Mouse (Mus musculus): Measurements from ENCODE around the gene Gramd1b.

Gramd1b gene

DNA sequence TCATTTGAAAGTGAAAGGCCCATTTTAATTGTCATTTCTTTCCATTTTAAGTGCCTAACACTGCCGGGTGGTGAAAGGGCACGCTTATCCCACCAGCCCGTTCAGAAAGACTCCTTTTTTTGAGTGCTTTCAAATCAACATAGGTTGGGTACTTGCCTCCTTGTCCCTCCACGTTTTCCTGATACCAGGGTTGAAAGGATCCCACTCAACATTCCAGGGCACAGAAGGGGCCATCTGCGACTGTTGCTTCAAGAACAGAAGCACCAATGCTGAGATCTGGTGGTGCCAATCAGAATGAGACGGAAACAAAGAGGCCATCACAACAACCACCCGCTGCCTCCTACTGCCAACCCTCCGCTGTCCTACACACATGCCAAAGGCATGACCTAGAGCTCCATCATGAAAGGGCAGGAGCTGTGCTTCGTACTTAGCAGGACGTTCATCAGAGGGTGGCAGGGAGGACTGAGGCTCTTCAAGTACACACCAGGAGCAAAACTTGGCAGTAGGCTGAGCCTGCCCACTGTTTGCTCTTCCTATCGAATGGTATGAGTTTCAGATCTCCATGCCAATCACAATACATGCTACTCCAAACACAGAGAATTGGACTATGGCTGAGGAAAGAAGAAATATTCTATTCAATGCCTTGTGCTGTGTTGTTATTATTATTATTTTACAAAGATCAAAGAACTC is 108.7 kb downstream of the Gramd1b start:
- no peak for DNase-seq

- DNase-seq = no peak
Observed at GRCm38 (mm10) chr9:40420652-40421335, 110.4 kb downstream of the Gramd1b start.

DNA sequence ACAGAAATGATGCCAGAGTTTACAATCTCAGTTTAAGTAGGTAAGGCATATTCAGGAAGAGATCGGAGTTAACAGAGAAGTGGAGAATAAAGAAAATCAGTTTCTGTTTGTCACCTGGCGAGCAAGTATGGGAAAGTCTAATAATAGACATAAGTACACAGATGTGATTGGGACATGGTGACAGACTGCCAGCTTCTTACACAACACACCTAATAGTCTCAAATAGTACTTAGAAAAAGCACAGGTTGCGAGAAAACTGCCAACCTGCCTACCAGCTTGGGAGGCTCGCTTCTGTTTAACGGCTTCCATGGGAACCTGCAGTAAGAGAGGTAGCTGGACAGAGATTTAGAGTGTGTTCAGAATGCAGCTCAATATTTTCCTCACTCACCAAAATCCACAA is 112.4 kb downstream of the Gramd1b start:
- no peak for DNase-seq

DNA sequence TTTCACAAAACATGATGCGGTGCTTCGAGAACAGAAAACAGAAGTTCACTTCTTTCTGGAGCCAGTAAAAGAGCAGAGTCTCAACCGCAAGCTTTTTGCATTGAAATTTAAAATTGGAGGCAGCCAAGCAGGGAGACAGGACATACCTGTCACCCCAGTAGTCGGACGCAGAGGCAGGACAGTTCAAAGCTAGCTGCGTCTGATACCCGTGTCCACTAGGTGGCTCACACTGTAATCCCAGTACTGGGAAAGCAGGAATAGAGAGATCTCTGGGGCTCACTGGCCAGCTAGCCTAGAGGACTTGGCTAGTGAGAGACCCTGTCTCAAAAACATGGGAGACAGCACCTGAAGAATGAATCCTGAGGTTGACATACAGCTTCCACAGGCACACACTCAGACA is 115.0 kb downstream of the Gramd1b start:
- DNase-seq = peak in 1 of 2 experiments; percentile 24

DNA sequence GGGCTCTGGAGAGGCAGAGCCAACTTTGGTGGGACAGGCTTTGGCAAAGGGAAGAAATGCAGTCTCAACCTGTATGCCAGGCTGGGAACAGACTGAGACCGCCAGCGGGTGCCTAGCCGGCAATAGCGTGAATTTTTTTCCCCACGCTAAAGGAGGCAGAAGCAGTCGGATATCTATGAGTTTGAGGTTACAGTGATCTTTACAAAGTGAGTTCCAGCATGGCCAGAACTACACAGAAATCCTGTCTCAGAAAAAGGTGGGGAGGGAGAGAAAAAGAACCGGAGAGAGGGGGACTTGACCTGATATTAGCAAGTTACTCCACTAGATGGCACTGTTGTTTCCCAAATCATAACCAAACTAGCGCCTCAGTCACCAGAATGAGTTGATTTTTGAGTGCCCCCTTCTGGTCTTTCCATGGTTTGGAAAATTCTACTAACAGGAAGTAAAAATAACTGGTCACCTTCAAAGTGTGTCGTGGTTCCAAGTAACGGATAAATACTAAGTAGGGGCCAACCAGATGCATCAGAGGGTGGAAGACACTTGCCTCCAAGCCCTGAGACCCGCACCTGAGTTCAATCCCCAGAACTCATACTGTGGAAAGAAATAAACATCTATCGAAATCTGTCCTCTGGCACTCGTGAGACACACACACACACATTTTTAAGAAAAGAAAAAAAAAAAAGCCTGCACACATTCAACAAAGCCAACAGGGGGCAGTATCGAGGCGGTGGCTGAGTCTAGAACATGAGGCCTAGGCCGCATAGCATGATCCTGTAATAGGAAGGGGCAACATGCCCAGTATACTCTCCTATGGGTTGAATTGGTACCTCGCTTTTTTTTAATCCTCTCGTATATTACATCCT is 116.0 kb downstream of the Gramd1b start:
- DNase-seq = peak in 1 of 2 experiments; percentile 30

- DNase-seq = peak; percentile 39 to 44
Observed at GRCm38 (mm10) chr9:40414498-40414903, 116.7 kb downstream of the Gramd1b start.

DNA sequence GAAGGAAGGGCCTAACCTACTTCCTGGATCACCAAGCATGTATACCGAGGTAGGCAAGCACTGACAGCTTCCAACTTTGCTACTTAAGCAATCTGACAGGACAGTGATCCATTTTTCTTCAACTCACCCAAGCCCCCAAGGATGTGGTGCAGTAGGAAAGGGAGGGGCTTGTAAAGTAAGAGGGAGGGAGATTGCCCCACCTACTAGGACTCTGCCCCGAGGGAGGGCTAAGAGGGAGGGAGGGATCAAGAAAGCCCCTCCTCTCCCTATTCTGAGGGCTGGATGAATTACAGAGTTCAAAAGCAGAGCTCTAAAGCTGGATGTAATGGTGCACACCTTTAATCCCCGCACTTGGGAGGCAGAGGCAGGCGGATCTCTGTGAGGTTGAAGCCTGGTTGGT is 117.6 kb downstream of the Gramd1b start:
- no peak for DNase-seq

- no peak for DNase-seq
Observed at GRCm38 (mm10) chr9:40412931-40413330, 118.3 kb downstream of the Gramd1b start.

DNA sequence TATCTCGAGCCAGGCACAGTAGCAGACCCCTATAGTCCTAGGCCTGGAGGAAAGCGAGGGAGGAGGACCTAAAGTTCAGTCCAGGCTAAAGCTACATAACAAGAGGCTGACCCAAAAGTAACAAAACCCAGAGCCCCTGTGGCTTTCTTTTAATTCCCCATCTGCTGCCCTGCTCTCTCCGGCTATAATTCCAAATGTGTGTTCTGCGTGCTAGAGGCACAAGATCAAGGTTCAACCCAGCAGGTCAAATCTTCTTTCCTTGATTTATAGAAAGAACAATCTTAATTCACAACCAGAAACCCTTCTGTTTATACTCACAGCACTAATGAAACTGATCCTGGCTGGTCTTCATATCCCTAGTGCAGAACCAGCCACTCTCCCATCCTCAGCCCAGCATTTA is 118.9 kb downstream of the Gramd1b start:
- no peak for DNase-seq

DNA sequence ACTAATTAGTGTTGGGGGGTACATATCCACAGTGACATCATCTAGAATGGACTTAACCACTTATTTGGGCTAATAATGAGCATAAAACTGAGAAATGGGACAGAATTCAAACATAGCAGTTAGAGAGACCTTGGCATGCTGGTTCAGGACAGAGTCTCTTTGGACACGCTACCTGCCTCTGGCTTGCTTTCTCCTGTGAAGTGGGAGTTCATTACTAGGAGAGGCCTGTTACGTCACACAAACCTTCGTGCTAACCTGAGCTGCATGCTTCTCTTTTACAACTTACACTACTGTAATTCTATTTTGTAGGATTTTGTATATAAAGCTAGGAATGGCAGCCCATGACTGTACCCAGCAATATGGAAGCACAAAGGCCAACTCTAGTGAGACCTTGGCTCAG is 120.3 kb downstream of the Gramd1b start:
- no peak for DNase-seq

GRCm38 (mm10) chr9:40409071-40409470 is 122.1 kb downstream of the Gramd1b start:
- DNase-seq = no peak

DNA sequence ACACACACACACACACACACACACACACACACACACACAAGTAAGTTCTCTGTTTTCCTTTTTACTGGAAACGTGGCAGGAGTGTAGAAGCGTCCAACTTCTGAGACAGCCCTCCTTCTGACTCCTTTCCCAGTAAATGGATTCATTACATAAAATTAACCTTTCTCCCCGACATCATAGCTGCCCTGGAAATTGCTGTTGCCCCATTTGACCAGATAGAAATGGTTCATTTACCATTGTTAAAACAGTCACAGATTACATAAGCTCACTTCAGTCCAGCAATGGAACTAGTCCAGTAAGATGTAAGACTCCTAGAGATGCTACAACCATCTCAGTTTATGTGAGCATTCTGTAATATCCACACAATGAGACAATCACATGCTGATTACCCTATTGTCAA is 122.8 kb downstream of the Gramd1b start:
- DNase-seq = no peak

DNA sequence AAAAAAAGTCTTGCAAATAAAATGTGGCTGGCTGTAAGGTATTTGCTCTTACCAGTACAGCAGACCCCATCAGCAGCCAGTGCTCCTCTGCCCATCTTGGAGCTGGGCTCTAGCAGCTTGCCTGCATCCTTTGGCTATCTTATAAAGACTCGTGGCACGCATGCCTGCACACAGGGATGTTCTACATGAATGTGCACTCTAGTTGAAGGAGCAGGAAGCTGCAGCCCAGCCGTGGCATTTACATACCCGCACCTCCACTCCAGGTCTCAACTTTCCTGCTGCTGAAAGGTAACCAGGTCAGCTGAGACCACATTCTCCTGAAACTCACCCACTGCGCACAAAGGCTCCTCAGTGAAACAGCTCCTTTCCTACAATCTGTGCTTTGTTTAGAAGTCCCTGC is 123.3 kb downstream of the Gramd1b start:
- no peak for DNase-seq

- DNase-seq = no peak
Observed at GRCm38 (mm10) chr9:40405804-40406203, 125.4 kb downstream of the Gramd1b start.

DNA sequence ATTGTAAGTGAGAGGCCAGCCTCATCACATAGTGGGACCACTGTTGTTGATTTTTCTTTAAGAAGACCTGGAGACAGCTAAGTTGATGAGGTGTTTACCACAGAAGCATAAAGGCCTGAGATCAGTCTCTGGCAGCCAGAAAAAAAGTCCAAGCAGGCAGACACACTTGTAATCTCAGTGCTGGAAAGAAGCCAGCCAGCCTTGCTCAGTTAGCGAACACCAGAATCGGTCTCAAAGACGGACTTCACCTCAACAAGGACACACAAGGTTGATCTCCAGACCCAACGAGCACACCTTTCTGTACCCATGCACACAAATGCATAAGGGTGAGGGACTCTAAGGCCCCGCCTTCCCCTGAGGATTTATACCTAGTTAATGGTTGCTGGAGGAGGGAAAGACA is 125.9 kb downstream of the Gramd1b start:
- no peak for DNase-seq

DNA sequence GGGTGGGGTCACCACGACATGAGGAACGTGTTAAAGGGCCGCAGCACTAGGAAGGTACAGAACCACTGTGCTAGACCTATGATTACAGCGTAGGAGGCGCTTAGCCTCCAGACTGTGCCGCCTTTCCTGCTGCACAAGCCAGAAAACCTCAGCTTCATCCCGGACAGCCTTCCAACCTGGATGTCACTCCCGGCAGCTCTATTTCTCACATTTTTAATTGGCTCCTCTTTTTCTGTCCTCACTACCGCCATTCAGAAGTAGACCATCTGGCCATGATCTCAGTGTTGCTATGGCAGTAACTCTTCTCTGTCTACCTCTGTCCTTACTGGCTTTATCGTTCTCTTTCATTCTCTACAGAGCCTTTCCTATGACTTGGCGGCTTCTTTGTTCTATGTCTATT is 126.5 kb downstream of the Gramd1b start:
- no peak for DNase-seq

- no peak for DNase-seq
Observed at GRCm38 (mm10) chr9:40403750-40404149, 127.4 kb downstream of the Gramd1b start.

DNA sequence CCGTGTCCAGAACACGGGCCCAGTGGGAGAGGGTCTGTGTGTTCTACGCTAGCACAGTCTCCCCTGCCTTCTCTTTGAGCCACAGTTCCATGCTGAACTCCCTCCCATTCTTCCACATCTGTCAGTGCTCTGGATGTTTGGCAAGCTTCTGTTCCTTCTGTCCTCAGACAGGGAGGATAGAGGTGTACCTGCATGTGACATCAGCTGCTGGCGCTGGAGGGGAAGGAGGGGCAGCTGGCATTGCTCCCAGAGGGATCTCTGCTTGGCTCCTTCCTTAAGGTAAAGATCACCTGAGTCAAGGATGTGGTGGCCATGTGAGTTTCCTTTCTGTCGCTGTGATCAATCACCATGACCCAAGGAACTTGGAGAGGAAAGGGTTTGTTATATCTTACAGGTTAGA is 129.4 kb downstream of the Gramd1b start:
- DNase-seq = no peak

- DNase-seq = no peak
Observed at GRCm38 (mm10) chr9:40400854-40401253, 130.3 kb downstream of the Gramd1b start.

DNA sequence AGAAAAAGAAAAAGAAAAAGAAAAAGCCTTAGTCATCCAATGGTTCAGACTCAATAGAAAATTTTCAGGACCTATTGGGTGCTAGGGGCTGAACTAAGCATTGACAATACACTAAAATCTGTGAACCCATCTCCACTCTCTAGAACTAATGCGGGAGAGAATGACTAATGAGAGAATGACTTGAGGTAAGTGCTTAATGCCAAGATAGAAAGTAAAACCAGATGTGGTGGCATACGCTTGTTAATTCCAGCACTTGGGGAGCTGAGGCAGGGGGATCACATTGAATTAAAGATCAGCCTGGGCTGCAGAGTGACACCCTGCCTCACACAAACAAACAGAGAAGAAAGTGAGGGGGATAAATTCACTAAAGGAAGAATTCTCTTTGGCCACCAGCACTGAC is 131.0 kb downstream of the Gramd1b start:
- no peak for DNase-seq

DNA sequence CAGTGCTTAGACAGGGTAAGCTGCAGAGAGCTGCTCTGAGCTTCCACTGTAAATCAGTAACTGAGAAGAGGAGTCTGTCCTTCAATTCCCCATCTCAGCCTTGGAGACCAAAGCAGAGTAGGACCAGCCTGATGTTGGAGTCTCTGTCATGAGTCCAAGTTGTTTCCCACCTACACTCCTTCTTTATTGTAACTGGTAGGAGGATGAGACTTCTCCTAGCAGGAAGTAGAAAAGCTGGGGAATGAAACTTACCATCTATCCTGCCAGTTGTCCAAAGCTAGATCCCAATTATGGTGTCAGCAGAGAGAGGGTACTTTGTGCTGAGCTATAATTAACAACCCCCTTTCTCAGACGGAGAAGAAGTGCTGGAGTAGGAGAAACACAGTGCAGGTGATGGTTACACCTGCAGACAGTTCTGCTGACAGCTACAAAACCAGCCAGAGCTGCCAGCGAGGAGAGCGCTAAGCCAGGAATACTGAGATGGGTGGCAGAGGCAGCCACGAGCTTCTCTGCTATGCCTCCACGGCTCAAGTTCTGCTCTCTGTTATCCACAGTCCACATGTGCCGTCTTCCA is 131.7 kb downstream of the Gramd1b start:
- no peak for DNase-seq

GRCm38 (mm10) chr9:40397471-40398245 is 133.5 kb downstream of the Gramd1b start:
- DNase-seq = no peak

- DNase-seq = peak; percentile 50 to 66
Observed at GRCm38 (mm10) chr9:40397036-40397435, 134.1 kb downstream of the Gramd1b start.

All from thymus, adult 18-20 months (tissue).